Mouse (Mus musculus): Measurements from ENCODE around the gene Slc35e3.
"Not testable (repeated sequence)": the region's sequence is repeated elsewhere in the genome, so short reads cannot be mapped to it uniquely, and the experiment has no call there.

The Slc35e3 gene

GRCm38 (mm10) chr10:117749787-117750343 lies 3.7 kb upstream of the Slc35e3 start:
- no peak for DNase-seq (ENCODE audit: low read depth, low spot score)

DNA sequence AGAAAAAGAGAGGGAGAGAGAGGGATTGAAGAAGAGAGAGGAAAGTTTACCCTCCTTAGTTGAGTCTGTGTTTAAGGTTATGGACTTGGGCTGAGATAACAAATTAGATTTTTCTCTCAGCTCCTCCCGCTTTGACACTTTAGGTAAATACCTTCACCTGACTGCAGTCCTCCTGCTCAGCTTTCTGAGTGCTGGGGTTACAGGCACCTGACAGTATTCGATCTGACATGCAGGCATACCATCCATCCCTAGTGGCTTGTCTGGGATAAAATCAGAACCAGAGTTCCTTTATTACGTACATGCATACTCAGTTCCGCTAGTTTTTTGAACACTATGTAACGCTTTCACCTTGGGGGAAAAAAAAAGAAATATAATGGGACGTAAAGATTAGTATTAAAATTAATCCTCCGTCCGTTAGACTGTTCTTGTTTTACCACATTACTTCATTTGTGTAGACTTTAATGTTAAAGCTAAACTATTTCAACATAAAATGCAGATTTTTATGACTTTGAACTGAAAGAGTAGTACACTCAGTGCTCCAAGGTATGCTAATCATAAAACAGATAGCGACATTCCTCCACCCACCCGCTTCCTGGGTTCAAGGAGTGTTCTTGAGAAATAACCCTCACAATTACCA lies 3.0 kb upstream of the Slc35e3 start:
- DNase-seq (ENCODE audit: low read depth, low spot score) = no peak

DNA sequence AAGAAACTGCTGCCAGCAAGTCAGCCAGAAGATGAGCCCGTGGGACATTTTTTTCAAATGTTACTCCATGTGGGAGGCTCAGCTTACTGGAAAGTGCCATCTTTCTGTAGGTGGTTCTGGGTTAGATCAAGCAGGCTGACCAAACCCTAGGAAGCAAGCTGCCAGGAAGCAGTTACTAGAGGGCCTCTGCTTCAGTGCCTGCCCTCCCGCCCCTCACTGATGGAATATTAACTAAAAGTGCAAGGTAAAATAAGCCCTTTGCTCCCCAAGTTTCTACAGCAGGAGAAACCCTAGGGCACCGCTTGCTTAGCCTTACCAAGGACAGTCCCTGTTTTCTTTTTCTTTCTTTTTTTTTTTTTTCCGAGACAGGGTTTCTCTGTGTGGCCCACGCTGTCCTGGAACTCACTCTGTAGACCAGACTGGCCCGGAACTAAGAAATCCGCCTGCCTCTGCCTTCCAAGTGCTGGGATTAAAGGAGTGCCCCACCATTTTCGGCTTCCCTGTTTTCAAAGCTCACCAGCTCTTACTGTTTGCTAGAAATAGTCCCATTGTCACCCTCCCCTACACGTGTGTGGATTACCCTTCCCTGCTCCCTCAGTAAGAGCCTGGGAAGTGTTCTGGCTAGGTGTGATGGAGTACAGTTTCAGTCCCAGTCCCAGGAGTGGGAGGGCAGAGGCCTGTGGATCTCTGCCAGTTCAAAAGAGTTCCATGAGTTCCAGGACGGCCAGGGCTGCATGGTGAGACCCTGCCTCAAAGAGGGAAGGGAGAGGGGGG lies 2.3 kb upstream of the Slc35e3 start:
- no peak for DNase-seq (ENCODE audit: low read depth, low spot score)

DNA sequence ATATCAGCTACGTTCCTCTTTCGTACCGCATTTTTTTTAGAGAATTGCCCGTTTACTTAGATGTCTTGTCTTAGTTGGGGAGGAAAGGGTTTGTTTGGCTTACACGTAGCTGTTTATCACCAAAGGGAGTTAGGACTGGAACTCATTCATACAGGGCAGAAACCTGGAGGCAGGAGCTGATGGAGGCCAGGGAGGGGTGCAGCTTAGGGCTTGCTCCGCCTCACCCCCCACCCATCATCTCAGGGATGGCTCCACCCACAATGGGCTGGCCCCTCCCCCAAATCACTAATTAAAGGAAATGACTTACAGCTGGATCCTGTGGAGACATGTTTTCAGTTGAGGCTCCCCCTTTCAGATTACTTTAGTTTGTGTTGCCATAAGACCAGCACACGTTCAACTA lies 1.5 kb upstream of the Slc35e3 start:
- no peak for DNase-seq (ENCODE audit: low read depth, low spot score)

- DNase-seq (ENCODE audit: low read depth, low spot score) = not testable (repeated sequence)
Measured at GRCm38 (mm10) chr10:117745570-117746296, 432 bp downstream of the Slc35e3 start.

DNA sequence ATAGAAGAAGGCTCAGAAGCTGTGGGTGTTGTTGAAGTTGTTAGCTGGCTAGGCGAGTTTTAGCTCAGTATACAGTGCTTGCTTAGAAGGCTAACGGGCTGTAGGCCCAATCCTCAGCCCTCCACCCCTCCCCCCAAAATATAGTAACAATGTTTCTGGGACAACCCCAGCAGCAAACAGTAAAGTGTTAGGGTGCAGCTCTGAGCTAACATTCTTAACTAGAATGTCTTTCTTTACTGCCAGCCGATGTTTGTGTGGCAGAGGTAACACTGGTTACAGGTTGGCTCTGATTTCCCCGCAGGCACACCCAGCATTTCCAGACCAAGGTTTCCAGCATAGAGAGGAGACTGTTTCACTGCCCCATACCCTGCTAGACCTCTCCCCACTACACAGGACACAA lies 2.2 kb downstream of the Slc35e3 start:
- DNase-seq (ENCODE audit: low read depth, low spot score) = no peak

DNA sequence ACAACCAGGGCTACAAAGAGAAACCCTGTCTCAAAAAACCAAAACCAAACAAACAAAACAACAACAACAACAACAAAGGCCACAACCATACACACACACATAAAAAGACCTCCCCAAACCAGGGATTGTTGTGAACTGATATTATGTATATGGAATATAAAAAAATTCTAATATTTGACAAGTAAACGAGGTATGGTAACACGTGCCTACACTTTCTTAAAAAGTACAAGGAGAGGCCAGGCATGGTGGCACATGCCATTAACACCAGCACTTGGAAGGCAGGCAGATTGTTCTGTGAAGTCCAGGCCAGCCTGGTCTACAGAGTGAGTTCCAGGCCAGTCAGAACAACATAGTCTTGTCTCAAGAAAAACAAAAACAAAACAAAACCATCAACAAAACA lies 3.0 kb downstream of the Slc35e3 start:
- DNase-seq (ENCODE audit: low read depth, low spot score) = no peak

DNA sequence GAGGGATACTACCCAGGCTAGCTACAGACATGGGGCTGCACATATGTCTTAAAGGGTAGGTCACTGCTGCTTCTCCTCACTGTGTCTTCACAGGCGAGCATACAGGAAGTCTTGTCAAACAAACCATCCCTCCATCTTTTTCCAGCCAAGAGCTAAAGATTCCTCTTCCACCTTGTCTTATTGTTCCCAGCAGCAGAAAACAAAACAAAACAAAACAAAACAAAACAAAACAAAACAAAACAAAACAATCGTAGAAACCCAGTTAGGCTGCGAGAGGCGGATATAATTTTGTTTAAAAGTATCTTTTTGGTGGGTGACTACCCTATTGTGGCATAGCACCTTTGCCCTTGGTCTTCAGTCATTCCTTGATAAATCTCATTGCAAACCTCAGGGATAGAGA lies 3.5 kb downstream of the Slc35e3 start:
- DNase-seq (ENCODE audit: low read depth, low spot score) = no peak

DNA sequence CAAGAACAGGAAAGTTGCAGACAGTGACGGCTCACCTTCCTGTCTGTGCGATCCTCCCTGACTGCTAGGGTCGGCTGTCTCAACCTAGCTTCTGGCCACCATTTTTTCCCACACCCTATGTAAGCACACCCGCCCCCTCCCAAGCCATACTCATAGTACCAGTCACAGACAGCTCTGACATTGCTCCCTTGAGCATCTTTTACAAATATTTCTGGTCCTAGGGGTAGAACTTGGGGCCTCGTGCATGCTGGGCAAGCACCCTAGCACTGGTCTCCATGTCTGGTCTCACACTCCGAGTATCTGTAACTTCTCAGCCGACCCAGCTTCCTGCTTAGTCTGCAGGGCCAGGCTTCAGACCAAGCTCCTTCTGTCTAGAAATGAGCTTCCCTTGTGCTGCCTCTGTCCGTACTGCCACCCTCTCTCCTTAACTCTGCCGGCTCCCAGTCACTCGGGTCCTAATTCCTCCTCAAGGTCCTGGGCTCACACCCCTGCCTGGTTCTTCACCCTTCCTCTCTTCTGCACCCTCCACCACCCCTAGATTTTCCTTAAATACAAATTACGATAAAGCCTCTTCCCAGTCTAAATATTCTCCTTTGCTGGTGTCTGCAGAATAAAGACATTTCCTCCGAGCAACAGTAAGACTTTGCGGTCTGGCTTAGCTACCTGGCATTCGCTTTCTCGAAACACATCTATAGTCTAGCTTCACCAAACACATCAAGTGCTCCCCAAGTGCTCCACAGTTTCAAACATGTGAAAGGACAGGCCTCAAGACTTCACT lies 4.3 kb downstream of the Slc35e3 start:
- DNase-seq (ENCODE audit: low read depth, low spot score) = no peak

DNA sequence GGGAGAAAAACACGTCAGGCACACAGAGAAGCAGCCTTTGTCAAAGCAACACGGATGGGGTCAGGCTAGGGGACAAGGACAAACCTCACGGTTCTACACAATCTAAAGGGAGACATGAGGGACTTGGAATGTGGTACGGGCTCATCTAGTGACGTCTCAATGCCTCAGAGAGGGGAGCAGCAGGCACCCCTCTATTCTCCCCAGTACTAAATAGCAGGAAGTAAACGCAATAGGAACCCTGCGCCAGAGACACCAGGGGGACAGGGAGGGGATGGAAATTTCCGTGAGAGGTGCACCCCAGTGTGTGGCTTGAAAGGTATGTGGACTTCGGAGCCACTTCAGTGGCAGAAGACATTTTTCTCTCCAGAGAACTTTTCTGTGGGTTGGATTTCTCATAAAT lies 5.2 kb downstream of the Slc35e3 start:
- no peak for DNase-seq (ENCODE audit: low read depth, low spot score)

DNA sequence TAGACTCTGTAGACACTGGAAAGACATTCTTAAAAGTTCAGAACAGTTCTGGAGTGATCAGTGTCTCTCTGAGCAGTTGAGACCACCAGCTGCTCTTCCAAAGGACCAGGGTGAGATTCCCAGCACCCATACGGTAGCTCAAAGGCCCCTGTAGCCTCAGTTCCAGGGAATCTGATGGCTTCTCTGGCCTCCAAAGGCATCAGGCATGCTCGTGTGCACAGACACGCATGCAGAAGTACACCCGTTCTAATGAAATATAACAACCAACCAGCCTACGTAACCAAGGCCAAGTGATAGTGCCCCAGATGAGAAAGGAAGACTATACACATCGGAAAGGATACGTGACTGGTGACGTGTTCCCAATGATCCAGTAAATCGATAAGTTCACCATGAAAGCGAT lies 6.0 kb downstream of the Slc35e3 start:
- no peak for DNase-seq (ENCODE audit: low read depth, low spot score)

DNA sequence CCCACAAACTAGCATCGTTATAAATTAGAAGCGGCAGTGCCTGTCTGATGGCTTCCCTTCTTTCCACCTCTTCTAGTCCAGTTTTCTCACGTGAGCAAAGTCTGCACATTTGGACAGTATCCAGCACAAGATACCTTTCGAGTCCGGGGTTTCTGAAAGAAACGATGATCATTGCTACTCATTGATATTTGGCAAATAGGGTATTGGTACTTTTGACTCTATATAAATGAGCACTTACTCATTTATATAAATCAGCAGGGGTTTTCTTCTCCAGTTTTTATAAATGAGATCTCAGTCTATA lies 6.6 kb downstream of the Slc35e3 start:
- no peak for DNase-seq (ENCODE audit: low read depth, low spot score)

DNA sequence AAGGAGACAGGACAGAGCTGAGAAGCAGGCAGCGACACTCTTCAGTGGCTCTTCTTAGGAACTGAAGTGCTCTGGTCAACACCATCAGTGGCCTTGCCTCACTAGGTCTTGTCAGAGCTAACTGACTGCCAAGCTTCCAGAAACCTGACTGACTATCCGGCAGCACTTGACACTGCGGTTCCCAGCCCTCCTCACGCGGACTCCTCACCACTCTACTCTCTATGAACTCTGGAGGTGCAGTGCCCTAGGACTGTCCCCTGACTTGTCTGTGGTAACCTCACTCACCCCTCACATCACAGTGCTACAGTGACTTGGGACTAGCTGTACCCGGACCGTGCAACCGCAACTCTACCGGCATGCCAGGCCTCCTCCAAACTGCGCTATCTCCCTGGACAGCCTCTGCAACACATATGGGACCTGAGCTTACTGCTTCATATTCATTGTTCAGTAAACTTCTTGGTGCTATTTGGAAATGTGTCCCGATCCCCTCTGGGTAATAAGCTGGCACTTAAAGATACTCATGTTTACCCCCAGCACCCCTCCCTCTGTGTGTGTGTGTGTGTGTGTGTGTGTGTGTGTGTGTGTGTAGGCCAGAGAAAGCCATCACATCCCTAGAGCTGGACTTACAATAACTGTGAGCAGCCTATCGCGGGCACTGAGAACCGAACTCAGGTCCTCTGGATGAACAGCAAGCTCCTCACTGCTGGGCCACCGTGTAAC lies 7.1 kb downstream of the Slc35e3 start:
- no peak for DNase-seq (ENCODE audit: low read depth, low spot score)

DNA sequence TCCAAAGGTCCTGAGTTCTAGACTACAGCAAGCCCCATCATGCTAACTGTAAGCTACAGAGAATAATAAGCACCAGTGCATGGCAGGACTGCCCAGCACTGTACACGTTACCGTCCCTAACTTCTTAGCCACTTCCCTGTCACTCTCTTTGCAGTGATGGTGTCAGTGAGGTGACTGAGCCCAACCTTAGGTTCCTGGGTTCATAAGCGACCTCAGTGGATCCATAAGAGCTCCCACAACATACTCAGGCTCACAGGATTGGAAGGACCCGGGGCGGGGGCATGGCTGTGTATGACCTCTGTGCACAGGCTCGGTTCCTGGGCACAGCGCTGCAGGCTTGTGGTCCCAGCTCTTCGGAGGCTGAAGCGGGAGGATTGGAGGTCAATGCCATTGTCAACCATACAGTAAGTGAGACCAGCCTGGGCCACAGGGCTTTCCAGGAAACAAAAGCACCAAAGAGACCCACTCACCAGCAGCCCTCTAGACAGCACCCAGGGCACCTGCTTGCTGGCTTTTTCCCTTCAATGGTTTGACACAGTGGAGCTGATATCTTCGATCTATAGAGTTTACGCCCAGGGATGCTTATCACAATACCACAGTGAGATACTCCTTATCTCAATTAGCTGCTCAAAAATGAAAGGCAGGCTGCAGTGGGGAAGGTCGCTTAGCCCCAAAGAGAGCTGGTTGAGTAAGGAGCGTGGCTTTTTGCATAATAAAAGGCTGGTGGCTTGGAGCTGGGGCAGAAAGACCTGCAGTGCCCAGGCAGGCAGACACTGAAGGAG lies 7.8 kb downstream of the Slc35e3 start:
- DNase-seq (ENCODE audit: low read depth, low spot score) = no peak

GRCm38 (mm10) chr10:117737498-117737897 lies 8.7 kb downstream of the Slc35e3 start:
- DNase-seq (ENCODE audit: low read depth, low spot score) = not testable (repeated sequence)

DNA sequence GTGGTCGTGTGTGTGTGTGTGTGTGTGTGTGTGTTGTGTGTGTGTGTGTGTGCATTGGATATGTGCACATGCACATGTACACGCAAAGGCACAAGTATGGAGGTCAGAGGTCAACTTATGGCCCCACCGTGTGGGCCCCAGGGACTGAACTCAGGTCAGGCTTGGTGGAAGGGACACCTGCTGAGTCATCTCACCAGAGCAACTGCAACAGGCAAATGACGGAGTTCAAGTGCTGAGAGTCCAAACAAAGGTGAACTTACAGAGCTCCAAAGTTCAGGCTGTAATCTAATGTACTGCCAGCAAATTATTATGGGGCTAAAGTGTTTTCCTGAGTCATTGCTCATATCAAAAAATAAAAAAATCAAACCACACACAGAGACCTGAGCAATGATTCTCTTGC lies 9.1 kb downstream of the Slc35e3 start:
- DNase-seq (ENCODE audit: low read depth, low spot score) = no peak

DNA sequence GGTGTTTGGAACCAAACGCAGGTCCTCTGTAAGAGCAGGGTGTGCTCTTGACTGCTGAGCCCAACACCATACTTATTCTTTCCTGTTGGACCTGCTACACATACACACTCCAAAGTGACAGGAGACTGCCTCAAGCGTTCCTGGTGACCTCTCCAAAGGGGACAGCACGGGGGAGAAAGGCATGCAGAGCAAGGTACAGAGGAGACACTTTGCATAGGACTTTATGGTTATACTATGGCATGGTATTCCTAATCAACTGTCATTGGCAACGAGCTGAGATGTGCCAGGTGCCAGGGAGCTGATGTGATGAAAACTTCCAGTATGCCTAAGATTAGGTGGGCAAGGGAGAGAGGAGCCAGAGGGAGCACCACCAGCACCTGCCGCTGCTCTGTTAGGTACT lies 9.6 kb downstream of the Slc35e3 start:
- DNase-seq (ENCODE audit: low read depth, low spot score) = no peak

DNA sequence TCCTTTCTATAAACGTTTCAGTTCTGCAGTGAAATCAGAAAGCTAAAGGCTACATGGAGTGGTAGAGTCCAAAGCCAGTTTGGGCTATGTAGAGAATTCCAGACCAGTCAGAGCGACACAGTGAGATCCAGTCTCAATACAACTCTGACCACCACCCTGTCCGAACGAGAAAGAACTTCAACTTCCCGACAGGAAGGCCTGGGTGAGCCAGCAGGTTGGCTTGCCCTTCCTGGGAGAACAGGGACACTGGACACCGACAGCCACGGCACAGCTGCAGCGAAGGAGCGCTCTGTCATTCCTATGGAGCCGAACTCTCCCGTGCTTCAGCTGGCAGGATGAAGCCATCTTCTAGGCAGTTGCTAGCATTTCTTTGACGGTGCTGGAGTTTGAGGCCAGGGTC lies 10.8 kb downstream of the Slc35e3 start:
- not testable (repeated sequence) for DNase-seq (ENCODE audit: low read depth, low spot score)

GRCm38 (mm10) chr10:117734104-117734852 lies 11.9 kb downstream of the Slc35e3 start:
- DNase-seq (ENCODE audit: low read depth, low spot score) = not testable (repeated sequence)

- not testable (repeated sequence) for DNase-seq (ENCODE audit: low read depth, low spot score)
Measured at GRCm38 (mm10) chr10:117733626-117734025, 12.5 kb downstream of the Slc35e3 start.
